Mouse (Mus musculus): Measurements from ENCODE around the gene Cct2. TPM values are rescaled to one million over a fixed set of nuclear protein-coding genes. Genes with fewer than 3 reads are reported as not detected.

Cct2 gene
- polyA plus RNA-seq, 1 experiment from 2014 or later: 115 TPM

DNA sequence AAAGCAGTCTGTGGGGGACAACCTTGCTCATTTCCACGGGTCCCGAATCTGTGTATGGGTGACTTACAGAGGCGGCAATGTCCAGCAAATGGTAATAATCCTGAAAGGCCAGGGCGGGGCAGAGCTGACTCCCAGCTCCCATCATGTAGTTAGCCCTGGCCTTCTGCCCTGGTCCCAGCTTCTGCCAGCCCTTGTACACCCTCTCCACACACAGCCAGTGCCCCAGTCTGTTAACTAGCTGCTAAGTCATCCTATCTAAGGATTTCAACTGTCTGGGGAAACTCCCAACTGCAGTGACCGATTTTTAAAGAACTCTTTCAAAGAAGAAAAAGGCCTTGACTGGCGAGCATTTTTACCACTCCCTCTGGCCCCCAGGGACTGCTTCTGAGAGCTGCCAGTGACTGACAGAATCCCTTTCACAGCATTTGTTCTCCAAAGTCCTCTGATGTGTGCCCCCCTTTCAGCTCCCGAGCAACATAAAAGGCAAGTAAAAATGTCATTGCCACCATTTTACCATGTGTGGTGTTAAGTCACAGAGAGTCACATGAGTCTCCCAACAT, 45.3 kb downstream of the Cct2 start:
- ATAC-seq (ENCODE audit: low read depth): no peak
- Histone ChIP-seq H3K9ac (ENCODE audit: low read depth, low read length) (no peak overlapping the region), H3K4me3 (ENCODE audit: low read depth, low read length) (no peak overlapping the region), H3K4me2 (ENCODE audit: low read depth, low read length) (no peak overlapping the region), H3K27ac (ENCODE audit: low read length) (no peak overlapping the region), H3K27me3 (ENCODE audit: control insufficient read depth, insufficient read depth, low read depth, low read length) (no peaks in the 10 kb centered on the region), H3K9me3 (replicated peaks; ENCODE audit: control insufficient read depth, low read length) (no peaks in the 10 kb centered on the region), H3K36me3 (ENCODE audit: control insufficient read depth, insufficient read depth) (no peaks in the 10 kb centered on the region), H3K4me1 (ENCODE audit: control insufficient read depth, low read depth, low read length) (no peaks in the 10 kb centered on the region)
- WGBS (ENCODE audit: insufficient replicate concordance): 62% methylated on average over 7 of the region's 7 CpGs

- H3K27ac ChIP-seq (ENCODE audit: low read length): no peak overlapping the region
- no peak for ATAC-seq (ENCODE audit: low read depth)
- H3K4me1 ChIP-seq (ENCODE audit: control insufficient read depth, low read depth, low read length): no peaks in the 10 kb centered on the region
- H3K4me2 ChIP-seq (ENCODE audit: low read depth, low read length): no peak overlapping the region
- no peaks in the 10 kb centered on the region for H3K27me3 ChIP-seq (ENCODE audit: control insufficient read depth, insufficient read depth, low read depth, low read length)
- no peak overlapping the region for H3K9ac ChIP-seq (ENCODE audit: low read depth, low read length)
- H3K36me3 ChIP-seq (ENCODE audit: control insufficient read depth, insufficient read depth): no peaks in the 10 kb centered on the region
- WGBS (ENCODE audit: insufficient replicate concordance): 75% methylated on average over 5 of the region's 5 CpGs
- H3K9me3 ChIP-seq (replicated peaks; ENCODE audit: control insufficient read depth, low read length): no peaks in the 10 kb centered on the region
- no peak overlapping the region for H3K4me3 ChIP-seq (ENCODE audit: low read depth, low read length)
These were observed 49.0 kb downstream of the Cct2 start for GRCm38 (mm10) chr10:117014565-117014964.

DNA sequence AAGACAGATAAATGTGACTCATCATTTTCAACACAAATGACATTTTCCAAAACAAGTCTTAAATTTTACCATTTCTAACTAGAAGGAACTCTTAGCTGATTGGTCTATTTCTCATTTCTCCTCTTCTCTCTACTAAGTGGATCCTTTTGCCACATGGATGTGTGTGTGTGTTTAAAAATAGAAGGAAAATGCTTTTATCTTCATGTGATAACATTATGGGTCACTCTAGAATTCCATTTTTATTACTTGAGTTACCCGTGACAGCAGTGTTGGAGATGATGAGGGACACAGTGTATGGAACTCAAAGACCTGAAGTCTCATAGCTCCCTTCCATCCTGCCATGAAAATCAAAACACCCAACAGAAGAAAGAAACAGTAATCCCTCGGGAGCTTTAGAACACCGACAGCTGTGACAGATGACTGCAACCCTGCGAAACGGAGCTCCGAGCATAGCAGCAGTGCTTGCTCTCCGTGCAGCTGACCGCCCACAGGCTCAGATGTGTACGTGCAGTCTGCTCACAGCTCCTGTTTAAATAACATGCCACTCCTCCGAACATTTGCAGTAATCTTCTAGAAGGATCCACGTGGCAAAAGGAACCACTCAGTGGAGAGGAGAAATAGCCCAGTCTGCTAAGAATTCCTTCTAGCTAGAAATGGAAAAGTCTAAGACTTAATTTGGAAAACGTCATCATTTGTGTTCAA, 49.8 kb downstream of the Cct2 start:
- Histone ChIP-seq H3K27ac (ENCODE audit: low read length) (no peak overlapping the region), H3K9ac (ENCODE audit: low read depth, low read length) (no peak overlapping the region), H3K27me3 (ENCODE audit: control insufficient read depth, insufficient read depth, low read depth, low read length) (no peaks in the 10 kb centered on the region), H3K4me2 (ENCODE audit: low read depth, low read length) (no peak overlapping the region), H3K36me3 (ENCODE audit: control insufficient read depth, insufficient read depth) (no peaks in the 10 kb centered on the region), H3K4me3 (ENCODE audit: low read depth, low read length) (no peak overlapping the region), H3K9me3 (replicated peaks; ENCODE audit: control insufficient read depth, low read length) (no peaks in the 10 kb centered on the region), H3K4me1 (ENCODE audit: control insufficient read depth, low read depth, low read length) (no peaks in the 10 kb centered on the region)
- 48% methylated on average over 12 of the region's 12 CpGs for WGBS (ENCODE audit: insufficient replicate concordance)
- peak; percentile 43; the same call in 1 of the 2 replicates for ATAC-seq (ENCODE audit: low read depth)

DNA sequence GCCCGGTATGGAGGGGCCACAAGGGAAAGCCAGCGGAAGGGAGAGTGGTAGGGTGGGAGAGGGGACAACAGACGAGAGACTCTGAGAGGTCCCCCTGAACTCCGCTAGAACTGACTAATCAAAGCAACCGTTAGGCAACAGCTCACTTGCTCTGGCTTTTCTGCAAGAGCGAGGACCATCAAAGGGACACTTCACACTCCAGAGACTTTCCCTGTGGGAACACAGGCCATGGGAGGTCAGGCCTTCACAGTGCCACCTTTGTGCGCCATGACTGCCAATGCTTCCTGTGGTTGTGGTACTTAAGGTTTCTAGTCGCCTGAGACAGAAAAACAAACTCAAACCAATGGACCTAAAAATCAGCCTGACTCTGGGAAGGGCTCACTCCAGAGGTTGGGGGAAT, 52.6 kb downstream of the Cct2 start:
- WGBS (ENCODE audit: insufficient replicate concordance): 62% methylated on average over 8 of the region's 8 CpGs
- Histone ChIP-seq H3K4me3 (ENCODE audit: low read depth, low read length) (no peak overlapping the region), H3K36me3 (ENCODE audit: control insufficient read depth, insufficient read depth) (no peaks in the 10 kb centered on the region), H3K4me2 (ENCODE audit: low read depth, low read length) (no peak overlapping the region), H3K9me3 (replicated peaks; ENCODE audit: control insufficient read depth, low read length) (no peaks in the 10 kb centered on the region), H3K27me3 (ENCODE audit: control insufficient read depth, insufficient read depth, low read depth, low read length) (no peaks in the 10 kb centered on the region), H3K27ac (ENCODE audit: low read length) (no peak overlapping the region), H3K4me1 (ENCODE audit: control insufficient read depth, low read depth, low read length) (no peaks in the 10 kb centered on the region), H3K9ac (ENCODE audit: low read depth, low read length) (no peak overlapping the region)
- ATAC-seq (ENCODE audit: low read depth): no peak

GRCm38 (mm10) chr10:117009691-117010090, 53.9 kb downstream of the Cct2 start:
- WGBS (ENCODE audit: insufficient replicate concordance): 58% methylated on average over 6 of the region's 6 CpGs
- Histone ChIP-seq H3K4me1 (ENCODE audit: control insufficient read depth, low read depth, low read length) (no peaks in the 10 kb centered on the region), H3K36me3 (ENCODE audit: control insufficient read depth, insufficient read depth) (no peaks in the 10 kb centered on the region), H3K27me3 (ENCODE audit: control insufficient read depth, insufficient read depth, low read depth, low read length) (no peaks in the 10 kb centered on the region), H3K4me3 (ENCODE audit: low read depth, low read length) (no peak overlapping the region), H3K27ac (ENCODE audit: low read length) (no peak overlapping the region), H3K9me3 (replicated peaks; ENCODE audit: control insufficient read depth, low read length) (no peaks in the 10 kb centered on the region), H3K4me2 (ENCODE audit: low read depth, low read length) (no peak overlapping the region), H3K9ac (ENCODE audit: low read depth, low read length) (no peak overlapping the region)
- ATAC-seq (ENCODE audit: low read depth): no peak

DNA sequence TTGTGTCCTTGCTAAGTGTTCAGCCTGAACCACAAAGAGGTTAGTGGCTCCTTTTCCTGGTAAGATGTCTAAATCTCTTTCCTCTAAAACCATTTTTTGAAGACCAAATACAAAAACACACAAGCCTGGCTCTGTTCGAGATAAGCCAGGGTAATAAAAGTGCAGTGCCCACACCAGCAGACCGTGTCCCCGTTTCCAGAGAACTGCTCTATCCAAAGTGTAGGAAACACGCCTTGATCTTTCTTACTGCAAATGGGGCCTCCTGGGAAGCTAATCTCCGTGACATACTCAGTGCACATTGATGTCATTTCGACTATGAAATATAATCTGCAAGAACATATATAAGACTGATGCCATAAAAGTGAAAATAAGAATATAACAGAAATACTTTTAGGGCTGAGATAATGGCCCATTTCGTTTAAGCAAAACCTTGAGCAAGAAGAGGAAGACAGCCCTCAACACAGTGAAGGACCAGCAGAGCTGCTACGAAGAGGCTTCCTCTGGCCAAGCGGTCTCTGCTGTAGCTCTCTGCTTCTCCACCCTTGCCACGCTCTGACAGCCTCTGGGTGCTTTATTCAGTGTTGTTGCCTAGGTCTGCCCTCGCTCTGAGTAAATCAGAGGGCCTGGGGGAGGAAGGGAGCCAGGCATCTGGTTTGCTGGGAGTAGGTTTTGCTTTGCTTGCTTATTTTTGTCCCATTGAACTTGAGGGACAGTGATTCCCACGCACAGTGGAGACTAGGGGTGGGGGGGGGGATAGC, 57.7 kb downstream of the Cct2 start:
- Histone ChIP-seq H3K4me3 (ENCODE audit: low read depth, low read length) (no peak overlapping the region), H3K9ac (ENCODE audit: low read depth, low read length) (no peak overlapping the region), H3K27ac (ENCODE audit: low read length) (no peak overlapping the region), H3K9me3 (replicated peaks; ENCODE audit: control insufficient read depth, low read length) (no peaks in the 10 kb centered on the region), H3K36me3 (ENCODE audit: control insufficient read depth, insufficient read depth) (no peaks in the 10 kb centered on the region), H3K4me2 (ENCODE audit: low read depth, low read length) (no peak overlapping the region), H3K27me3 (ENCODE audit: control insufficient read depth, insufficient read depth, low read depth, low read length) (no peaks in the 10 kb centered on the region), H3K4me1 (ENCODE audit: control insufficient read depth, low read depth, low read length) (no peaks in the 10 kb centered on the region)
- 52% methylated on average over 12 of the region's 12 CpGs for WGBS (ENCODE audit: insufficient replicate concordance)
- no peak for ATAC-seq (ENCODE audit: low read depth)

GRCm38 (mm10) chr10:117004695-117005094, 58.9 kb downstream of the Cct2 start:
- H3K27me3 ChIP-seq (ENCODE audit: control insufficient read depth, insufficient read depth, low read depth, low read length): no peaks in the 10 kb centered on the region
- H3K4me3 ChIP-seq (ENCODE audit: low read depth, low read length): no peak overlapping the region
- 81% methylated on average over 5 of the region's 5 CpGs for WGBS (ENCODE audit: insufficient replicate concordance)
- no peak overlapping the region for H3K27ac ChIP-seq (ENCODE audit: low read length)
- no peaks in the 10 kb centered on the region for H3K36me3 ChIP-seq (ENCODE audit: control insufficient read depth, insufficient read depth)
- ATAC-seq (ENCODE audit: low read depth): no peak
- H3K9ac ChIP-seq (ENCODE audit: low read depth, low read length): no peak overlapping the region
- no peak overlapping the region for H3K4me2 ChIP-seq (ENCODE audit: low read depth, low read length)
- H3K9me3 ChIP-seq (replicated peaks; ENCODE audit: control insufficient read depth, low read length): no peaks in the 10 kb centered on the region
- no peaks in the 10 kb centered on the region for H3K4me1 ChIP-seq (ENCODE audit: control insufficient read depth, low read depth, low read length)

Measured in liver, embryonic 16.5 days (tissue).